Mouse (Mus musculus): ENCODE measurements around the gene Dhx9.
"Not testable (repeated sequence)": the region's sequence is repeated elsewhere in the genome, so short reads cannot be mapped to it uniquely, and the experiment has no call there.

- not testable (repeated sequence) for TF ChIP-seq POLR2A (IDR thresholded peaks at IDR 0.05; ENCODE audit: borderline replicate concordance, insufficient read depth, low read length); CTCF (IDR thresholded peaks at IDR 0.05; ENCODE audit: borderline replicate concordance, insufficient read depth, low read depth, low read length)
Measured at GRCm38 (mm10) chr1:153416271-153416832, 71.1 kb downstream of the Dhx9 start.
